Mouse (Mus musculus): ENCODE results near the gene Stra6. TPM values are rescaled to one million over a fixed set of nuclear protein-coding genes. Genes with fewer than 3 reads are reported as not detected.

Stra6 gene
- 0.34 TPM for polyA plus RNA-seq (2014; fragmentation: Illumina TruSeq; extraction: RNeasy Lipid Tissue Mini Kit (QIAGEN cat#74804); ENCODE audit: low read depth, low replicate concordance)

GRCm38 (mm10) chr9:58063531-58063930 lies at the start of gene Stra6:
Gene Stra6, plus strand, starts transcription at chr9:58063788.

GRCm38 (mm10) chr9:58118671-58119070 lies 55.1 kb downstream of the Stra6 start, which contains the start of gene Ccdc33:
Gene Ccdc33, minus strand, starts transcription at chr9:58118823.

Other genes with a start within 250 kb of the Stra6 start
- 4.3 TPM for gene Arid3b, start 227.0 kb upstream of the Stra6 start, polyA plus RNA-seq (2014; fragmentation: Illumina TruSeq; extraction: RNeasy Lipid Tissue Mini Kit (QIAGEN cat#74804); ENCODE audit: low read depth, low replicate concordance)
- gene Ubl7, start 152.8 kb upstream of the Stra6 start, polyA plus RNA-seq (2014; fragmentation: Illumina TruSeq; extraction: RNeasy Lipid Tissue Mini Kit (QIAGEN cat#74804); ENCODE audit: low read depth, low replicate concordance) = 87.6 TPM
- 22.7 TPM for gene Sema7a, start 123.7 kb upstream of the Stra6 start, polyA plus RNA-seq (2014; fragmentation: Illumina TruSeq; extraction: RNeasy Lipid Tissue Mini Kit (QIAGEN cat#74804); ENCODE audit: low read depth, low replicate concordance)
- not detected for gene Cyp11a1, start 57.4 kb upstream of the Stra6 start, polyA plus RNA-seq (2014; fragmentation: Illumina TruSeq; extraction: RNeasy Lipid Tissue Mini Kit (QIAGEN cat#74804); ENCODE audit: low read depth, low replicate concordance)
- gene Ccdc33, start 55.0 kb downstream of the Stra6 start, polyA plus RNA-seq (2014; fragmentation: Illumina TruSeq; extraction: RNeasy Lipid Tissue Mini Kit (QIAGEN cat#74804); ENCODE audit: low read depth, low replicate concordance) = not detected
- gene Islr, start 140.5 kb downstream of the Stra6 start, polyA plus RNA-seq (2014; fragmentation: Illumina TruSeq; extraction: RNeasy Lipid Tissue Mini Kit (QIAGEN cat#74804); ENCODE audit: low read depth, low replicate concordance) = 37.9 TPM
- 0.89 TPM for gene Islr2, start 140.5 kb downstream of the Stra6 start, polyA plus RNA-seq (2014; fragmentation: Illumina TruSeq; extraction: RNeasy Lipid Tissue Mini Kit (QIAGEN cat#74804); ENCODE audit: low read depth, low replicate concordance)
- 10.6 TPM for gene Pml, start 186.0 kb downstream of the Stra6 start, polyA plus RNA-seq (2014; fragmentation: Illumina TruSeq; extraction: RNeasy Lipid Tissue Mini Kit (QIAGEN cat#74804); ENCODE audit: low read depth, low replicate concordance)
- gene Stoml1, start 189.4 kb downstream of the Stra6 start, polyA plus RNA-seq (2014; fragmentation: Illumina TruSeq; extraction: RNeasy Lipid Tissue Mini Kit (QIAGEN cat#74804); ENCODE audit: low read depth, low replicate concordance) = 21.8 TPM
- gene Loxl1, start 249.4 kb downstream of the Stra6 start, polyA plus RNA-seq (2014; fragmentation: Illumina TruSeq; extraction: RNeasy Lipid Tissue Mini Kit (QIAGEN cat#74804); ENCODE audit: low read depth, low replicate concordance) = 27.4 TPM

All from heart, adult 10 weeks (tissue).